Mouse (Mus musculus): ENCODE data around the gene Trib3. TPM values are rescaled to one million over a fixed set of nuclear protein-coding genes. Genes with fewer than 3 reads are reported as not detected.
A peak's percentile ranks its signal among the peaks of the same experiment; 100 is the strongest.

Gene Trib3
- polyA plus RNA-seq, 2 experiments from 2014 or later = 2.4 to 5.1 TPM

DNA sequence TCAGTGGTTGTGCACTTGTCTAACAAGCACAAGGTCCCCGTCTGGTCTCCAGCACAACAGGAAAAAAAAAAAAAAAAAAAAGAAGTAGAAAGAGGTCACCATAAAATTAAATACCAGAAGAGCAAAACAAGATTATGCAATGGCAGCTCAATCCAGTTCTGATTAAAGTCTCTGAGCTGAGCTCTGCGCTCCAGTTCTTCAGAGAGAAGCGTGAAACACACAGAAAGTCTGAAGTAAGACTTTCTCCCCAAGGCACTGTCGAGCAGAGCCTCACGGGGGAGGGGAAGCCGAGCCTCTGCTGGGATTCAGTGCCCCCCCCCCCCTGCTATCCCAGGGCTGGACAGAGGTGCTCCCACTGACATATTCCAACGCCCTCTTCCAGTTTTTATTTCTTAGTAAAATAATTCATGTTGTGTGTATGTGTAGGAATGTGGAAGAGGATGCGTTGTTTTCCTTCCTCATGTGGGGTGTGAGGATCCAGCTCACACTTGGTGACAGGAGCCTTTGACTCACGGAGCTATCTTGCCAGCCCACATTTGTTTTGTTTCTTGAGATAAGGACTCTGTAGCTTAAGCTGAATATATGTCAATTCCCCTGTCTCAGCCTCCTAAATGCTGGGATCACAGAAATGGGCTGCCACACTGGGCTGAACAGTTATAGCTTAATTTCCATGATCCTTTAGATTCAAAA lies 3.1 kb upstream of the Trib3 start:
- ATAC-seq = no peak

- ATAC-seq = no peak
Observed at GRCm38 (mm10) chr2:152345393-152345792, 1.6 kb upstream of the Trib3 start.

- ATAC-seq = no peak
Observed at GRCm38 (mm10) chr2:152344909-152345308, 1.1 kb upstream of the Trib3 start.

DNA sequence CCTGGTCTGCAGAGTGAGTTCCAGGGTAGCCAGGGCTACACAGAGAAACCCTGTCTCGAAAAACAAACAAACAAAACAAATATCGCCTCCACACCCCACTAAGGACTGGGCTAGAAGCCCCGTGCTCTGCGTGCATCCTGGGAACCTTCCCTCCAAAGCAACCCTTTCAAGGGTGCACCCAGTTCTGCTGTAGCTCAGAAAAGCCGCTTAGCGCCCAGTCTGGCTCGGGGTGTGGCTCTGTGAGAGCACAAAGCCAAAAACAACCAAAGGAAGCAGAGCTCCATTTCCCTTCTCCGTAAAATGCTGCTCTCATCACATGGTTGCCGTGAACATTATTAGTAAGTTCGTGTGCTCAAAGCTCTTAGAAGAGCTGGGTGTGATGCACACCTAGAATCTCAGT lies 529 bp upstream of the Trib3 start:
- peak; percentile 35 for ATAC-seq

DNA sequence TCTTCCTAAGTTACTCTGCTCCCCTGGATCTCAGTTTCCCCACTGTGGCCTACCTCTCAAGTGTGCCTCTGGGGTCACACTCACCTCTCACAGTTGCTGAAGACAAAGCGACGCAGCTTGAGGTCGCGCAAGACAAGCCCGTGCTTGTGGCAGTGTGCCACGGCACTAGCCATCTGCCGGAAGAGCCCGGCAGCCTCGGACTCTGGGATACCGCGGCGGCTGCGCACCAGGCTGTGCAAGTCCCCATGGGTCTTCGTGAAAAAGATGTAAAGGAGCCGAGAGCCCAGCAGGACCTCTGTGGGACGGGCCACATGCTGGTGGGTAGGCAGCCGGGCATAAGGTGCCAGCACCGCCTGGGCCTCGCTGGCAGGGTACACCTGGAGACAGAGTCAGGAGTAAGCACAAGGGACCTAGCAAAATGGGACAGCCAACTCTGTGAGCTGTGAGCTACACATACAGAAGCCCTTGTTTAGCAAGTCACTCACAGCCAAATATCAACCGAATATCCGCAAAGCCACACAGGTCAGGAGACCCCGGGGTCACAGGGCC lies 4.1 kb downstream of the Trib3 start:
- ATAC-seq = no peak

DNA sequence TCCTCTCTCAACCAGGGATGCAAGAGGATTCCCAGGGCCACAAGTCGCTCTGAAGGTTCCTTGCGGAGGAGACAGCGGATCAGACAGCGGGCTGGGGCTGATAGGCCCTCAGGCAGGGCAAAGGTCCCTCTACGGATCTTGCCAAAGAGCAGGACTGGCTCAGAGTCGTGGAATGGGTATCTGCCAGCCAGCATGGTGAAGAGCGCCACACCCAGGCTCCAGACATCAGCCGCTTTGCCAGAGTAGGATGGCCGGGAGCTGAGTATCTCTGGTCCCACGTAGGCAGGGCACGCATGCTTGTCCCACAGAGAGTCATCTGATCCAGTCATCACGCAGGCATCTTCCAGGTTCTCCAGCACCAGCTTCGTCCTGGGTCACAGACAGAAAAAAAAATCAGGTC lies 5.5 kb downstream of the Trib3 start:
- ATAC-seq = no peak

GRCm38 (mm10) chr2:152337591-152338212 lies 6.1 kb downstream of the Trib3 start:
- no peak for ATAC-seq

- no peak for ATAC-seq
Observed at GRCm38 (mm10) chr2:152336856-152337255, 7.0 kb downstream of the Trib3 start.

GRCm38 (mm10) chr2:152335289-152335820 lies 8.5 kb downstream of the Trib3 start:
- ATAC-seq = no peak

GRCm38 (mm10) chr2:152333345-152334006 lies 10.4 kb downstream of the Trib3 start:
- no peak for ATAC-seq

GRCm38 (mm10) chr2:152332101-152332825 lies 11.6 kb downstream of the Trib3 start, which contains the start of gene Rbck1:
TSS of gene Rbck1 (minus strand) at chr2:152332653.
- peak; percentile 89 for ATAC-seq

GRCm38 (mm10) chr2:152330858-152331423 lies 12.9 kb downstream of the Trib3 start:
- ATAC-seq = no peak

- ATAC-seq = no peak
Observed at GRCm38 (mm10) chr2:152327980-152328379, 15.9 kb downstream of the Trib3 start.

DNA sequence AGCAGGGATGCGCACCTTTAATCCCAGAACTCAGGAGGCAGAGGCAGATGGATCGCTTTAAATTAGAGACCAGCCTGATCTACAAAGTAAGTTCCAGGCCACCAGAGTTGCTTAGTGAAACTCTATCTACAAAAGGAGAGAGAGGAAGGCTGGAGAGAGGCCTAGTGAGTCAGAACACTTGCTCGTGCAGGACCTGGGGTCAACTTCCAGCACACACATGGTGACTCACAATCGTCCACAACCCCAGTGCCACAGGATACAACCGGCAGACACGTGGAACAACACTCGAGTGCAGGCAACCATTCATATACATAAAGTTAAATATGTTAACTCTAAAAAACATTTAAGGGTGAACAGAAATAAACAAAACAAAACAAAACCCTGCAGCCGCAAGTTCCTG lies 17.2 kb downstream of the Trib3 start:
- ATAC-seq = no peak

DNA sequence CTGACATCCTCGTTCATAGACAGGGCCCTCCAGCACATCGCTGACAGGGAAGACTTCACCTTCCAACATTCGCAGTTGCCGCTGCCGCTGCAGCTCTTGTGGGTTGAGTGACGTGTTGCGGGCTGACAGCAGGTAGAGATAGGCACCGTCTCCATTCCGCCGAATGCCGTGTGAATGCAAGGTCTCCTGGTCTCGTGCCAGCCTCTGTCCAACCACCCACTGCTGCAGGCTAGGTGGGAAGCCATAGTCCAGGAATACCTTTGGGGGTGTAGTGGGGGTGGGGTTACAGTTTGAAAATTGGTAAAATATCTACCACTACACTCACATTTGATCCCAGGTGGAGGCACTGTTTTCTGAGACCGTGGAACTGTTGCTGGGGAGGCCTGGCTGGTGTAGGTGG lies 17.7 kb downstream of the Trib3 start:
- ATAC-seq = no peak

GRCm38 (mm10) chr2:152324842-152325241 lies 19.0 kb downstream of the Trib3 start:
- ATAC-seq = no peak

GRCm38 (mm10) chr2:152323971-152324370 lies 19.9 kb downstream of the Trib3 start:
- no peak for ATAC-seq

- no peak for ATAC-seq
Observed at GRCm38 (mm10) chr2:152322198-152322597, 21.6 kb downstream of the Trib3 start.

DNA sequence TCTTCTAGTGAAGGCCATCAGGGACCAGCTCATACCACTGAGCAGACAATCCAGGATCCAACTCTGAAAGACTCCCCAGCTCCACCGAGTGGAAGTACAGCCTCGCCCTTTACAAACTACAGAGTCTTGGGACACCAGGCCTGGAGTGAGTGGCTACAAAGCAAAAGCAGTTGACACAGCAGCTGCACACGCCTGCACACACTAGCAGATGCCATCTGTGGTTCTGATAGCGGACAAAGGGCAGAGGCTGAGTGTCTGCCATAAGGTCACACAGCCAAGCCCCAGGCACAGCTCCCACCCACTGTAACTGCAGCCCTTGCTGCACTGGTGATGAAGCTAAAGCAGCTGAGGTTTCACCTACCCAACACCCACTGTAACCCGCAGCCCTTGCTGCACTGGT lies 22.3 kb downstream of the Trib3 start:
- no peak for ATAC-seq

GRCm38 (mm10) chr2:152317054-152317453 lies 26.8 kb downstream of the Trib3 start:
- ATAC-seq = no peak

DNA sequence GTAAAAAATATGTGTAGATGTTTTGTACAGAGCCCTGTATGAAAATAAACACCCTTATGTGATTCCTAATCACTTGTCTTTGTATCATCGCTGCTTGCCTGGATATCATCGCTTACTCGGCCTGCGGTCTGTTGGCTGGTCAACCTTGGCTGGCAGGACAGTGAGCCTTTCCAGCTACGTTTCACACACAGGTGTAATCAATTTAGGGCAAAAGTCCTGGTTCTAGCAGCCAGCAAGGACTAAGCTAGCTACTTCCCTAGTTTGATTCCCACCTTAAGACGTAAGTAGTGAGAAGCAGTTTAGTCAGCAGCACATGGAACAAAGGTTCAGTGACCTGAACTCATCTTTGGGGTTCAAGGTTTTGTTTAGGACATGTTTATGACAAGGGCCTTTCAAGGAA lies 29.9 kb downstream of the Trib3 start:
- no peak for ATAC-seq

DNA sequence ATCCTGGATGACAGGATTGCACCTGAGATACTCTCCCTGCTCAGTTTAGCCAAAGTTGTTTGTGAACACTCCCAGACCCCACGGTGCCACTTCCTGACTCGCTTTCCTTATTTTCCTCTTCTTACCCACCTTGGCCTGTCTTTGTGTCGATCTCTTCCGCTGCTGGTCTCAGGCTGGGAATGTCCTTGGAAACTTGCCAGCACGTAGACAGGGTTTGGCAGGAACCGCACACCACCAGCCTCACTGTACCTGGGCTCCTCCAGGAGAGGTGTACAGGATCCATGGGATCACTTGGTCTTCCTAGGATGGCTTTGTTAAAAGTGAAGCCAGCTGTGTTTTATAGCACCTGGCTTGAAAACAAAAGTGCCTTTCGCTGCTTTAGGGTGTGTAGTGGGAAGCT lies 30.8 kb downstream of the Trib3 start:
- ATAC-seq = no peak
